Mouse (Mus musculus): ENCODE measurements around the gene Tap2.

GRCm38 (mm10) chr17:34239601-34240041 is 36.3 kb downstream of the Tap2 start:
- TF ChIP-seq POLR2A (IDR thresholded peaks at IDR 0.05; ENCODE audit: borderline replicate concordance, low read depth, low read length) (no peak), CTCF (IDR thresholded peaks at IDR 0.05; ENCODE audit: low read depth, low read length) (no peak)

Measured in bone marrow macrophage, adult 2 months (primary cell).